In genomic region chr16:41937596-41937990, GRCm38 (mm10) we compare ENCODE assay signal across 17 mouse cellular contexts.
"Had no signal": no experiment of that assay in that cellular context is flagged by ENCODE, and none has a peak within 500 bp of the region (broad histone marks: within the 10 kb centered on the region; RNA-seq: fewer than 3 reads in every experiment).

No protein-coding gene starts in this region.

- H3K9ac ChIP-seq: lung, embryonic 15.5 days; midbrain, embryonic 13.5 days; midbrain, embryonic 15.5 days; neural tube, embryonic 12.5 days; stomach, embryonic 15.5 days had no signal

- DNase-seq: lung, adult 2 months; lung, postnatal 14 days; lung, postnatal 36 days; right cerebral cortex, postnatal 14 days; thymus, adult 2 months; thymus, postnatal 25 days; thymus, postnatal 4 days had no signal

- H3K27ac ChIP-seq: lung, embryonic 15.5 days; macrophage; midbrain, embryonic 13.5 days; midbrain, embryonic 15.5 days; neural tube, embryonic 12.5 days; stomach, embryonic 15.5 days; stomach, postnatal 0 days had no signal

- H3K4me2 ChIP-seq: lung, embryonic 15.5 days; midbrain, embryonic 11.5 days; midbrain, embryonic 13.5 days; midbrain, embryonic 15.5 days; neural tube, embryonic 12.5 days; stomach, embryonic 15.5 days had no signal

- ATAC-seq: lung, postnatal 0 days; midbrain, embryonic 13.5 days; midbrain, embryonic 15.5 days had no signal

- H3K9me3 ChIP-seq: lung, embryonic 15.5 days; midbrain, embryonic 13.5 days; midbrain, embryonic 15.5 days; neural tube, embryonic 12.5 days; stomach, embryonic 15.5 days had no signal

- H3K4me1 ChIP-seq: lung, embryonic 15.5 days; megakaryocyte, embryonic 14.5 days; midbrain, embryonic 13.5 days; neural tube, embryonic 12.5 days; stomach, embryonic 15.5 days had no signal

- H3K27me3 ChIP-seq: lung, embryonic 15.5 days; megakaryocyte, embryonic 14.5 days; midbrain, embryonic 13.5 days; midbrain, embryonic 15.5 days; neural tube, embryonic 12.5 days; stomach, embryonic 15.5 days had no signal

- H3K4me3 ChIP-seq: lung, embryonic 15.5 days; megakaryocyte, embryonic 14.5 days; midbrain, embryonic 13.5 days; midbrain, embryonic 15.5 days; neural tube, embryonic 12.5 days; stomach, embryonic 15.5 days had no signal

- H3K36me3 ChIP-seq: lung, embryonic 15.5 days; midbrain, embryonic 13.5 days; midbrain, embryonic 15.5 days; neural tube, embryonic 12.5 days; stomach, embryonic 15.5 days had no signal
